Mouse (Mus musculus) layer of hippocampus, postnatal 14 days (tissue): ENCODE data around the gene Mipep. TPM values are rescaled to one million over a fixed set of nuclear protein-coding genes. Genes with fewer than 3 reads are reported as not detected.
A peak's percentile ranks its signal among the peaks of the same experiment; 100 is the strongest.

Source experiments
- DNase-seq, 2 experiments: peaks; one replicate each; pipeline ENCODE4 v3.0.0; 2021 to 2022; ENCODE audit warnings: low spot score in 2 of 2, mixed read lengths in 1 of 2
- total RNA-seq, 2 experiments: library from RNA; stranded (reverse); gene quantifications; 2 replicates each; pipeline ENCODE4 v1.2.3; 2021

The Mipep gene
- total RNA-seq, 2 experiments from 2014 or later, result 29.2 to 29.5 TPM

DNA sequence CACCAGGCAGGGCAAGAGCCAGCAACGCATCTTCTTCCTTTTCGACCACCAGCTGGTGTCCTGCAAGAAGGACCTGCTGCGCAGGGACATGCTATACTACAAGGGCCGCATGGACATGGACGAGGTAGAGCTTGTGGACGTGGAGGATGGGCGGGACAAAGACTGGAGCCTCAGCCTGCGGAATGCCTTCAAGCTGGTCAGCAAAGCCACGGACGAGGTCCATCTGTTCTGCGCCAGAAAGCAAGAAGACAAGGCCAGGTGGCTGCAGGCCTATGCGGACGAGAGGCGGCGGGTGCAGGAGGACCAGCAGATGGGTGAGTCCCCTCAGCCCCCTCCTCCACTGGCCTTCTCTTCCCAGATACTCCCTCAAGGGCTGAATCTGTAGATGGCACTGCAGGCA, 28.1 kb upstream of the Mipep start:
- DNase-seq, result no peak

DNA sequence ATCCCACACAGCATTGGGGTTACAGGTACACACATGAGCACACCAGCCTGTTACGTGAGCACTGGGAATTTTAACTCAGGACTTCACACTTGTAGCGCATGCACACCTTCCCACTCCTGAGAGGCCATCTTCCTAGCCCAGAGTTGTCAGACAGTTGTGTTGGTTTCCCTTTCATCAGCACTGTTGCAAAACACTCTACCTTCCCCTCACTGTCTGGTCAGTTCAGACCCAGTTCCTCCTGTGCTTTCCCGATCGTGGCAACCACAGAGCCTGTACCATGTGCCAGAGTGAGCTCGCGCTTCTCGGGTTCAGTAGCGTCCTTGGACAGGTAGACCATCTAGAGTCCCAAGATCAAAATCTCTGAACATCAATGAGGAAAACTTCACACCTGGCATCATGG, 27.1 kb upstream of the Mipep start:
- DNase-seq, result no peak

DNA sequence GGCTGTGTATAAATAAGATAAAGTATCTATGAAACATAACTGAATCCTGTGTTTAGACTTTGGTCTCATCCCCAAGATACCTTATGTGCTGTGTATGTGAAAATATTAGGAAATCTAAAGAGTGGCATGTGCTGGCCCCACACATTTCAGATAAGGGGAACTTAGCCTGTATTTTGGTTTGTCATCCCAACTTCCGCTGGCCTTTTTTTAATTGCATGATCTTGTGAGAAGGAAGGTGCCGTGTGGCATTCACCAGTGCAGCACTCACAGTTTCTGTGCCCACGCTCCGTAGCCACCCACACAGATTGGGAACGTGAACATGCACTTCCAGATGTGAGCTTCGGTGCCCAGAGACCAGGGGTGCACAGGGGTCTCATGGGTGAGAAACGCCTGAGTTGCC, 26.7 kb upstream of the Mipep start:
- DNase-seq, result no peak

DNA sequence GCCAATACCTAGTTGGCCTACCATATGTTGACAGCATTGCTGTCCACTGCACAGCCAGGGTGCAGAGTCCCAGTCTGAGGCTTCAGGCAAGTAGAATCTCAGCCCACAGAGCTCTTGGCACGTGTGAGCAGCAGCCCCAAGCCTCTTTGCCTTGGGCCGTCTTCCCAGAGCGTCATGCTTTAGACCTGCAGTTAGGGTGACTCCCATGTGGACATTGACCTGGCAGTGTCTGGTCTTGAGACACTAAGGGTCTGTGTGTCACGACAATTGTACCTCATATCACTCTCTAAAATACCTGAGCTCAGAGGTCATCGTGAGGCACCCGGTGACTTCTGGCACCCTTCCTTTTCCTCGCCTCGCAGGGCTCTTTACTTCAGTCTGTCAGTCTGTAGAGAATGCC, 25.3 kb upstream of the Mipep start:
- no peak for DNase-seq

DNA sequence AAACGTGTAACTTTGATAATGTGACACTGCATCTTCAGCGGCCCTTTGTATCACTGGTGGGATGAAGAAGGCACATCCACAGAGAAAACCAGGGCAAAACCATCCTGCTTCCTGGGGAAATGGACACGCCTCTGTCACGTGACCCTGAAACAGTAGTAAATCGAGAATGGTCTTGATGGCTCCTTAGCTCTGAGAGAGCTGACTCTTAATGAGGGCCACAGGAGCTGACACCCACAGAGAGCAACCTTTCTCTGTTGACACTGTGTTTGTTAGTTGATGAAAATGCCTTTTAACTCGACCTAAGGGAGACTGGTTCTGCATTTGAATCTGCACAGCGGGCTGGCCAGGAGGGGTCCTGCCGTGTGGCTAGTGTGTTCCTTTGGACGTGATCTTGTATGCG, 22.6 kb upstream of the Mipep start:
- DNase-seq, result no peak

DNA sequence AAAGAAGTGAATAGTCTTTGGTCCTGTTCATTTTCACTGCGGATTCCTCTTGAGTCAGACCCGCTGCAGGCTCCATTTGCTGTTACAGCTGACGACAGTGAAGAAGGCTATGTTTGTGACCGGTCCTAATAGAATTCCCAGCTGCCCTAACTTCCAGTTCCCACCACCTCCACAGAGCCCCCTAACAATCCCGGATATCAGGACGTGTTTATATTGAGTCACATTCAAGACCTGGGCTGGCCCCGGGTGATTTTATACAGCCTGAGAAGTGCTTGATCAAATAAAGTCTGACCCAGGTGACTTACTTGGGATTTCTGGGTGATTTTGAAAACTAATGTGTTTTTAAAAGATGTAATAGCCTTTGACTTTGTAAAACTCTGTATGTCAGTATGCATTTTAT, 21.6 kb upstream of the Mipep start:
- no peak for DNase-seq

DNA sequence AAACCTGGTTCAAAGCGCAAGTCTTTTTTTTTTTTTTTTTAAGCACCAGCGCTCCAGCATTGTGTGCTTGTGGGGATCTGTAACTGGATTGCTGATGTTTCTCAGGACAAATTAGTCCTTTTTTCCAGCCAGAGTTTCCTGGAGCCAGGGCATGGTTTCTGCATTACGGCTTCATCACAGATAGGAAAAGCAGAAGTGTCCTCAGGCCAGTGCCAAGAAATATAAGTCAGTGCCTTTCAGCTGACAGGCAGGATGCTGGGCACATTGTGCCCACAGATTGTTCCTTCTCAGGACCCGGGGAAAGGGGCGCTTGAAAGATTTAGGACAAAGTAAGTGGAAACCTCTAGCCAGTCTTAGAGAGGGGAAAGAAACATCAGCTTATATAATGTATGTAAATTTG, 20.6 kb upstream of the Mipep start:
- DNase-seq, result no peak

DNA sequence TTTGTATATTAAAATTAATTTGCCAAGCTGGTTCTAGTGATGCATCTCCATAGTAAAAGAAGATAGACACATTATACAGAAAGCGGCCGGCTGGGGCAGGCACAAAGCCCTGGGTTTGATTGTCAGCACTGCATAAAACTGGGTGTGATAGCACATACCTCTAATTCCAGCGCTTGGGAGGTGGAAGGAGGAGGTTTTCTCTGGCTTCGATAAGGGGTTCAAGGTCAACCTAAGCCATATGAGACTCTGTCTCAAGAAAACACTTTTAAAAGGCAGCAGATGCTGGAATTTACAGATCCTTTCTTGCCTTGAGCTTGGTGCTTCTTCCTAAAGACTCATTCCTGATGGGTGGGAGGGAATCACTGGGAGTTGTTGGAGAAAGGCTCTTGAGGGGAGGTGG, 19.8 kb upstream of the Mipep start:
- no peak for DNase-seq

DNA sequence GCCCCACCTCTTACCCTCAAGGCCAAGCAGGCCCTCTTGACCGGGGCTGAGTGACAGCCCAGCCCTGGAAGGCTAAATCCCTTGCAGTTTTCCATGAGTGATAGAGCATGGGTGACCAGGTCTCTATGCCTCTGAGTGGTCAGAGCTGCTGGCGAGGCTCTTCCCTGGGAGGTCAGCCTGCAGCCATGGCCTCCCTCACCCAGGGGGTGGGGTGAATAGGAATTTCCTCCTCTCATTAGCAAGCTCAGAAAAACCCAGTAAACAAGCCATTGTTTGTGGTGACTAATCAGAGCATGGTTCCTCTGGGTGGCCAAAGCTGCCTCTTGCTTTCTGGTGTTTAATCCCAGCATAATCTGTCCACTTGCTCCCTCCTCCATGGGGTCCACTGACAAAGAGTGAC, 19.3 kb upstream of the Mipep start:
- no peak for DNase-seq

DNA sequence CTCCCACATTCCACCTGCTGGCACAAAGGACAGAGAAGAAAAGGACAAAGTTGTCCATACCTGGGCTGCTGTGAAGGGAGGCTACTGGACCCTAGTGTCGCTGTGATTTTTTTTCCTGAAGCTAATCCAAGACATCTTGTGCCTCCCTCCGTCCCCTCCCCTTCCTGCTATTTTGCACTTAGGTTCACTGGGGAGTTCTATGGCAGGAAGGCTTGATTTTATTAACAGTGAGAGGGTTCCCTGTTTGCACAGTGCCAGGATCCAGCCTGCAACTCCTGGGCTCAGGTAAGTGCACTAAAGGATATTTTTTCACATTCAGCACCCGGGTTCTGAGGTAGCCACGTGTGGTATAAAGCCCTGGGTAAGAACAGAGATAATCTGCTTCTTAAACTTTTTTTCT, 16.5 kb upstream of the Mipep start, which contains the start of gene C1qtnf9:
Gene C1qtnf9 (plus strand): TSS at position 251 of the 400 bp plus-strand sequence.
- DNase-seq, result no peak

DNA sequence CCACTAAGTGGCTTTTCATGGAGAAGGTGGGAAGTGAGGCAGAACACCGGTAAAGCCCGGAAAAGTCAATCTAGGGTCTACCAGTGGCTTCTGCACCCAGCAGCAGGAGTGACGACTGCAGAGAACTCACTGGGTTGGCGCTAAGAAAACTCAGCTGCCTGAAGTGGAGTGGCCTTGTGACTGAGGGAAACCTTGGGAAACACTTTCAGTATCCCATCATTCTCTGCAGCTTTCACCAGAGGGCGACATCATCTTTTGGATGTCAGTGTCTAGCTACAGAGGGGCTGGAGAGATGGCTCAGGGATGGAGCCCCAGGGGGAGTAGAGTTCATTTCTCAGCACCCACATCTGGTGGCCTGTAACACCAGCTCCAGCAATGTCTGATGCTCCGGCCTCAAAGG, 15.0 kb upstream of the Mipep start:
- peak in 1 of 2 experiments; percentile 17 for DNase-seq

DNA sequence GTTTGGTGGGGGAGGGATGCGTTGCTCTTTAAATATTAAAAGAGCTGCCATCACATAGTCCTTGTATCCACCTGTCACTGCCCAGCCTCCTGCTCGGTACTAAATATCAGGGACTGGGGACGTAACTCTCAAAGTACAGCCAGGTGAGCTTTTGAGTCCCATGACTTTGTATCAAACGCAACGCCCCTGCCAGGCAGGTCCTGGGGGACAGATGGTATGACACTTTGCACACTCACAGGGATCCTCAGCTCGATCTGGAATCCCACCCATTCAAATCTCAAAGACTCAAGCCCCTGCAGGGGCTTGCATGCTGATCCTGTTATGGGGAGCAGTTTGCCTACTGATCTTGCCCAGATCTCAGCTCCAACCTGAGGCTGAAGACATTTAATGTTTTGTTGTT, 13.8 kb upstream of the Mipep start:
- DNase-seq, result no peak

DNA sequence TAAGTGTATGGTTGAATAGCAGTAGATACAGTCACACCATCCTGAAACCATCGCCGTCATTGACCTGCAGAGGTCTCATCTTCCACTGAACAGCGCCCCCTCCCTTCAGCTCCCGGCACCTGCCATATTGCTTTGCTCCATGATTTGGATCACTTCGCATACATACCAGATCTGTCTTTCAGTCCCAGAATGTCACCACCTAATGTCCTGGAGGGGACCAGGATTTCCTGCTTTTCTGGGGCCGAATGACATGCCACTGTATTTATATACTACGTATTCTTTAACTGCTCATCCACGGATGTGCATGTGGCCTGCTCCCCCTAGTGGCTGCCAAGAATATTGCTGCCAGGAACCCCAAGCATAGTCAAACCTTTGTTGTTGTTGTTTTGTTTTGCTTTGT, 13.3 kb upstream of the Mipep start:
- peak; percentile 80 to 83 for DNase-seq

DNA sequence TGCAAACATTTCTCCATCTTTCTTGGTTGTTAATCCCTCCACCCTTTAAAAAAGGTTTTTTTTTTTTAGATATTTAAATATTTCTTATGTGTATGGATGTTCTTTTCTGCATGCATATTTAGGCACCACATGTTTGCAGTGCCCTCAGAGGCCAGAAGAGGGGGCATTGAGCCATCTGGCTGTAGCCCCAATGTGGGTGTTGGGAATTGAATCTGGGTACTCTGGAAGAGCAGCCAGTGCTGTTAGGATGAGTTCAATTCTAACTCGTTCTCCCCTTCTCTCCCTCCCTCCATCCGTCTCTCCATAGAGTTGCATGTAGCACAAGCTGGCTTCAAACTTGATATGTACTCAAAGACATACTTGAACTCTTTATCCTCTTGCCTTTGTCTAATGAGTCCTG, 10.9 kb upstream of the Mipep start:
- DNase-seq, result no peak

DNA sequence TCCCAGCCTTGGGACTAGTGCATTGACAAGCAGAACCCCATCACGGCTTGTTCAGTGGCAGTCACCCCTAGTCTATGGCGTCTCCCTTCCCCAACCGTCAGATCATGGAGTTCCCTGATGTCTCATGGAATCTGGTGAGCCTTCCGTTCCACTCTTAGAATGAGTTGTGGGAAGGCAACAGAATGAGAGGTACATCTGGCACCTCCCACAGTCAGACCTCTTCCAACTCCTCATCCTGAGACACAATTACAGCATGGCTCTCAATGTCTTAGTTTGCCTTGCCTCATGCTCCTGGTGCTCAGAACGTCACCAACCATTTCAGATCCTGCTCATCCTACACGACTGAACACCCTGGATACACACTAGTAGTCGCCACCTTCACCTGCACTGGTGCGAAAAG, 7.9 kb upstream of the Mipep start:
- DNase-seq, result no peak

DNA sequence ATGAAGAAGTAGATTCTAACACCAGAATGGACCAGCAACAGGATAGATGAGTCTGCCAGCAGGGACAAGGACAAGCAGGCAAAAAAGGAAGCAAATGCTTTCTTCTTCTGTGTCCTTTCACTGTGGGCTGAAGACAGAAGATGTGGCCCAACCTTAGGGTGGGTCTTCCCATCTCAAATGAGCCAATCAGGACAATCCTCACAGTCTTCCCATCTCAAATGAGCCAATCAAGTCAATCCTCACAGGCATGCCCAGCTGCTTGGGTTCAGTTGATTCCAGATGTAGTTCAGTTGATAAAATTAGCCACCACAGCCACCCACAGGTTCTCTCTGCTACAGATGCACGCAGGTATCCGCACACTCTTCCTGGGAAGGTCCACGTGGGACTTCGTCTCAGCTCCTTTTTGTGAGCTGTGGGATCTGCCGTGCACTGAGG, 6.9 kb upstream of the Mipep start:
- DNase-seq, result no peak

DNA sequence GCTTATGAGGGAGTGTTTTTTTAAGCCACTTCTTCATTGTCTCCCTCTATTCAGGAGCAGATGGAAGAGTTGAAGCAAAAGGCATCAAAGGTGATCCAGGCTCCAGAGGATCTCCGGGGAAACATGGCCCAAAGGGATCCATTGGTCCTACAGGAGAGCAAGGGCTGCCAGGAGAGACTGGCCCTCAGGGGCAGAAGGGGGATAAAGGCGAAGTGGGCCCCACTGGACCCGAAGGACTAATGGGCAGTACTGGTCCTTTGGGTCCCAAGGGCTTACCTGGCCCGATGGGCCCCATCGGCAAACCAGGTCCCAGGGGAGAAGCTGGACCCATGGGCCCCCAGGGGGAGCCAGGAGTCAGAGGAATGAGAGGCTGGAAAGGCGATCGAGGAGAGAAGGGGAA, 5.2 kb upstream of the Mipep start:
- DNase-seq, result no peak

DNA sequence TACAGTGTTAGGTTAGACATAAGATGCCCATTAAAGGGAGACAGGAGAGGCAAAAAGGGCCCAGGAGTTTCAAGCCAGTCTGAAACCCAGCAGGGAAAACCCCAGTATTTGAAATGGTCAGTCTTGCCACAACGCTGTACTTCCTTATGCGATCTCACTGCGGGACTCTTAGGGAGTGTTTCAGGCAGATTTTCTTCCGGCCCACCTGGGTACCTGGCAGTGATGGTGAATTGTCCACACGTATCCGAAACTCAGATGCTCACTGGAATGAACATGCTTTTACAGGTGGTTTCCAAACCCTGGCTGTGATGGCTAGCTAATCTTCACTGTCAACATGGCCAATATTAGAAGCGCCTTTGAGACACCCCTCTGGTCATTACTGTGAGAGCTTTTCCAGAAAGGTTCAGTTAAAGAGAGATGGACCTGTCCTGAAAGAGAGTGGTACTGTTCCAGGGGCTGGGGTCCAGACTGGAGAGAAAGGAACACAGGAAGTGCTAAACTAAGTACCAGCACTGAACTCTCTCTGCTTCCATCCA, 2.2 kb upstream of the Mipep start:
- DNase-seq, result no peak

DNA sequence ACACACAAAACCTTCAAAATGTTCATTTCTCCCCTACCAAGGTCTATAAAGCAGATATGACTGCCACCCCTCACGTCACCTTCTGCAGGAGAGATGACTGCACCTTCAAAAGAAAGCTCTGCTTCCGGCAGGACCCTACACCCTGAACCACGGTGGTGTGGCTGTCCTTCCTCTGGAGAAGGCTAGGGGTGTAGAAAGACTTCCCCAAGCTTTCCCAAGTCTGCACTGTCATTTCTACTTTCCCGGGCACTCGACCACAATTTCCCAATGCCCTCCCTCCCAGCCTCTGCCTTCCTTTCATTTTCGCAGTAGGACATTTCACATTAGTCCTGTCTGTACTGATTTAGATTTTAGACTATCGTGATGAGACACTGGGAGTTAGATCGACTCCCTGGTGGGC, 1.2 kb upstream of the Mipep start:
- DNase-seq, result no peak

DNA sequence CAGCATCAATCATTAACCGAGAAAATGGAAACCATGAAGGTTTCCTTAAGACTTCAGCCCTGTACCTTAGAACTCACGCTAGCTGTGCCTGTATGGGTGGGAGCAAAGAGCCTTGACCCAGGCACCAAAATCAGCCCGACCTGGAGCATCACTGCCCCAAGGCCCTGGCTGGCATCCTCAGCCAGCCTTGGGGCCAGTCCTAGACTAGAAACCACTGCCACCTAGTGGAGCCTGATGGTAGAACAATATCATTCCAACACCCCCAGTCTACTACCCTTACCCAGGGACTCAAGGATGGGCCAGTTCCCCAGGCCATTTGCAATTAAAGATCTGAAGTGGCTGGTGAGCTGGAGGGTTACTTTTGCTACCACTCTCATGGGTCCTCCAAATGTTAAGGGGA, 5.7 kb downstream of the Mipep start:
- peak; percentile 35 to 52 for DNase-seq

DNA sequence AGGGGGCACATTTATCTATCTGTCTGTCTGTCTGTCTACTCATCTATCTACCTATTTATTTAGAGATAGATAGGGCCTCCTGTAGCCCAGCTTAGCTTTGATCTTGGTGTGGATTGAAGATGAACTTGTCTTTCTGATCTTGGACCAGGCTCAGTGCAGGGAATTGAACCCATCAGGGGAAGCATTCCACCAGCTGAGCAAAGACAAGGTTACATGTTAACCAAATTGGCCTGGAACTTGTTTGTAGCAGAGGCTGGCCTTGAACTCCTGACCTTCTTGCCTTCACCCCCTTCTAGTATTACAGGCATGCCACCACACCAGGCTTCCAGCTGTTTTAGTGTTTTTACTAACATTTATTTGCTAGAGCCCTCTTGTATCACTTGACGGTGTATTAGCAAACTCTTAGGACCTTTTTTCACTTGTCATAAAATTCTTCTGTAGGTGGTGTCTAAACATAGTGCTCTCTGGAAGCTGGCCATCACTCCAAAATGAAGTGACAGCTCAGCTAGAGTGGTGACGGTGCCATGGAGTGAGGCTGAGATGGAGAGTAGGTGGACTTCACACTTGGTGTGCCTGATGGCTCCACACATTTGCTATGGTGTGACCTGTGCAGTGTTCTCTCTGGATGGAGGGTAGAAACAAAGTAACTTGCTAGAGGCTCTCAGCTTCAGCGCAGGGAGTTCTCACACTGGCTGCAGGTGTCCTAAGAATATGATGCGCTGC, 12.4 kb downstream of the Mipep start:
- DNase-seq, result no peak

DNA sequence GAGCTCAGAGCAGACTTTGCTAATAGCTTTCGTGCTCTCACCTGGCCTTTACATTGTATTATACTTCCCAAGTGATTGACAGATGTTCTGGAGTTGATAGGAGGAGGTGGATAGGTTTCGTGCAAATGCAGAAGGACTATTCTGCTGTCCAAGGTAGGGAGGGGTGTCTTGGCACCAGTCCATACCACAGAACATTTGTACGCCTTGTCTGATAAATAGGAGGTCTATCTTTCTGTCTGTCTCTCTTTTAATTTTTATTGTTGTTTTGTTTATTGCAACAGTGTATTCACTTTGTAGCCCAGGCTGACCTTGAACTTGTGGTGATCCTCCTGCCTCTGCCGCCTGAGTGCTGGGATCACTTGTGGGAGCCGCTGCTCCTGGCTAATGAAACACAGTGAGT, 13.2 kb downstream of the Mipep start:
- DNase-seq, result no peak

DNA sequence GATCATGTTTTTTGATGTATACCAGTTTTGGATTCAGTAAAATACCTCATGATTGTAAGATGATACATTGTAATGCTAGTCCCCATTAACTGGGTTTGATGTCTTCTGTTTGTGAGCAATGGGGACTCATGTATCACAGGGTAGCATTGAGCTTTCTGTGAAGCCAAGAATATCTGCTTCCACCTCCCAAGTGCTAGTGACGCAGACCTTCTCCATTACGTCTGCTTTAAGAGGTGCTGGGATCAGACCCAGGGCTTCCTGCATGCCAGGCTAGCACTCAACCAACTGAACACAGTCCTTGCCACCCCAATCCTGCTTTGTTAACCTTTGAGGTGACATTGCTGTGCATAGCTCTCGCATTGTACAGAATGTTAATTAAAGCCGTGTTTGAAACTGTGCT, 14.3 kb downstream of the Mipep start:
- DNase-seq, result no peak
